Mouse (Mus musculus): ENCODE data around the gene Plcg1.

Plcg1 gene

DNA sequence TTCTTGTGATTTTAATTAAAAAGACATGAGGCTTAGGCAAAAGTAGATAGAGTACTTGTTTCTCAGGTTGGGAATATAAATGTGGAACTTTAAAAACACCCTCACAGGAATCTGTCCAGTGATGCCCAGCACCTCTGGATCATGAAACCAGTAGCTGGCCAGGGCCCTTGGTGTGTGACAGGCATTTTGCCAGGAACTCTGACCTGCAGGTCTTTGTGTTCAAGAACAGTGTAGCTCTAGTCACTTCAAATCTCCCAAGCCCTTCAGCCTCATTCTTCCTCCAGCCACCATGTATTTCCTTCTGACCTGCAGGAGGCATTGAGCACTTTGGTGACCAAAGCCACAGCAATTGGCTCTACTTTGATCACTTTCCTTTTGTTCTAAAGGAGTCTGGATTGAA lies 39.3 kb downstream of the Plcg1 start:
- DNase-seq (ENCODE audit: low spot score in 2 of 2) = no peak

DNA sequence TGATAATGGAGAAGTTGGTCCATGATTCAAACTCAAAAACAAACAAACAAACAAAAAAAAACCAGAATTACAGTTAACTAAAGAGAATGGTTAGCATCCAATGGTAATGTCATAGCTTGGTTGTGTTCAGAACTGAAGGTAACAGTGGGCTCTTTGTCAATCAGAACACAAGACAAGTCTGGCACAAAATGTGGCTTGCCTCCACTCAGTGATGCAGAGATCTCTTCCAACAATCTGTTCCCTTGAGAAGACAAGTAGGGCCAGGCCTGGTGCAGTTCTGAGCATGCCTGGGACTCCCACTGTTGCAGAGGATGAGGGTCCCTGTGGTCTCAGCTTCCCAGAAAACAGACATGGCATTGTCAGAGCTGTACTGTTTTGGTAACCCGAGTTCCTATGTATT lies 39.8 kb downstream of the Plcg1 start:
- no peak for DNase-seq (ENCODE audit: low spot score in 2 of 2)

DNA sequence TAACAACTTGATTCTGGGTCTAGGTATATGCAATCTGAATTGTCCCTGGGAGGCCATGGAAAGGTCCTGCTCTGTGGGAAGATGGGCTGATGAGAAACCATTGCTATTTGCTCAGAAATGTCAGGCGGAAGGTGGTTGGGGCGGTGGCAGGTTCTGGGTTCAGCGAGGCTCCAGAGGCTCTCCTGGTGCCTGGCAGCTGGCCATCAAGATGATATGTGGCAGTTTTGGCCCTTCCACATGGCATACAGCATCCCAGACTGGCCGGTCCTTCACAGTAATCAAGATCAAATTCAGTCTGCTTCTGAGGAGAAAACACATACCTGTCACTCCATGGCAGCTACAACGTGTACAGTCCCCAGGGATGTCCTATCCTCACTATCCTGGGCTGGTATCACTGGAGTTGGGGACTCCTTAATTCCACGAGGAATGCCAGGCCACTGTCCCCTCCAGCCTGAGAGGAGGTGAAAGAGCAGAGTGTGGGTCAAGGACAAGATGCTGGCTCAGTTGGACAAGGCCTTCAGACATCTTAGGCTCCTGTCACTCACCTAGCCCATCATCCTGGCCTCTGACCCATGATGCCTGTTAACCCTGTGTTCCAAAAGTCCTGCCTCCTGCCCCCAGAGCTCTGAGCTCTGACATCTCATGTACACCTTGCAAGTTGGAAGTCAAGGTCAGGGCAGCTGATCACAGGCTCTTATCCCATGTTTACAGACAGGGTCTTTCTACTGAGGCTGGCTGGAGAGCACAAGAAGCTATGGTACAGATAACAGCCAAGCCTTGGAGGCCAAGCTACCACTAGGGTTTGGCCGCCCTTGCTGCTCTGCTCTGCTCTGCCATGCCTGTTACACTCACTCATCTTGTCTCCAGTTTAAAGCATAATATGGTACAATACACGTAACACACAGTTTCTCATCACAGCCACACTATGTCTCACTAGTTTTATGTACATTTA lies 40.5 kb downstream of the Plcg1 start:
- DNase-seq (ENCODE audit: low spot score in 2 of 2) = no peak

DNA sequence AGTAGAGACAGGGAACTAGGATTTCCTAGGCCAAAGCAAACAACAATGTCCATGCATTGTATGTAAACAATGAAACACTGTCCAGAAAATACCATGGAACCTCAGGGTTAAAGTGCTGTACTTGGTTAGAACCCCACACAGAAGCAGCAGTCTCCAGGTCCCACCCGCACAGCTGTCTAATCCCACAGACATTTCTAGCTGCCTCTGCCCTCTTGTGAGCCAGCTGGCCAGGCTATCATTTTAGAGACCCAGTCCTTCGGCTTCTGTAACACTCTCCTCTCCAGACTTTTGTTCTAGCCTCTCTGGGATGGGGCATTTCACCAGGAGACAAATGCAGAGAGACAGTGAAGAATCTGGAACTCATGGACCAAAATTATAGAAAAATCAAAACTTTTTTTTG lies 46.9 kb downstream of the Plcg1 start:
- DNase-seq (ENCODE audit: low spot score in 2 of 2) = no peak

DNA sequence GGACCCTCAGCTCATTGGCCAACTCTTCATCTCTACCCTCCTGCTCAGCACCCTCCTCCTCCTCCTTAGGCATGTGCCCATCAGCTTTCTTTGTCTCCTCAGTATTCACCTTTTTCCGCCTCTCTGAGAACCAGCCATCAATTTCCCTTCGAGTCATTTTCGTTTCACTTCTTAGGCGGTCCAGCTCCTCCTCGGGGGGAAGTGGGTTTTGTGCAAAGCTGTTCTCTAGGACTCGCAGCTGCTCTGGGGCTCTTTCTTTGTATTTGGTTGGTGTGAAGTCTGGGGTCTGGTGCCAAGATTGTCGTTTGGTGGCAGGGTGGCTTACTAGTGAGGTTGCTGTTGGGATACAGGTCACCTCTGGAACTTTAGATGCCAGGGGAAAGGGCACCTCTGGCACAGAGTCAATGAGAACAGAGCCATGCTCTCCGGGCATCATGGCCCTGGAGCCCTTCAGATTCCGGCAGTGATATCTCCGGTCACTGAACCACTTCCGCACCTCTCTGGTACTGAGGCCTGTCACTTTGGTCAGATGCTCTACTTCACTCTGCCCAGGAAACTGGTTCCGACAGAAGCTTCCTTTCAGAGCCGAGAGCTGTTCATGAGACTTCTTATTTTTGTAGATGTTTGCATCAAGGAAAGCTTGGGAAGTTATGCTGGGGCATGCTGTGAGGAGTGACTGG lies 49.2 kb downstream of the Plcg1 start:
- DNase-seq (ENCODE audit: low spot score in 2 of 2) = no peak

DNA sequence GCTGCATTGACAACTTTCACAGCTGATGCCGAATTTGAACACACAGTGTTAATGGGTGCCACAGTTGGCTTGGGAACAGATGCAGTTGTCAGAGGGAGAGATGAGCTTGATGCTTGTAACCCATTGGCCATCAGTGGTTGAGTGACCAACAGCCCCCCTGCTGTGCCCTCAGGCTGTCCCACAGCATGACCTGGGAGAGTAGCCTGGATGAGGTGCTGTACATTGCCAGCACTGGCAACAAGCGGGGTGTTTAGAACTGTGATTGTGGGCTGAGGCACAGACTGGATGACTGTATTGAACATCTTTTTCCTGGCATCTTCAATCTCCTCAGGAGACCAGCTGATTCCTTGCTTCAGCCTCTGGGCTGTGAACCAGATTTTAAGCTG lies 49.7 kb downstream of the Plcg1 start:
- DNase-seq (ENCODE audit: low spot score in 2 of 2) = no peak

DNA sequence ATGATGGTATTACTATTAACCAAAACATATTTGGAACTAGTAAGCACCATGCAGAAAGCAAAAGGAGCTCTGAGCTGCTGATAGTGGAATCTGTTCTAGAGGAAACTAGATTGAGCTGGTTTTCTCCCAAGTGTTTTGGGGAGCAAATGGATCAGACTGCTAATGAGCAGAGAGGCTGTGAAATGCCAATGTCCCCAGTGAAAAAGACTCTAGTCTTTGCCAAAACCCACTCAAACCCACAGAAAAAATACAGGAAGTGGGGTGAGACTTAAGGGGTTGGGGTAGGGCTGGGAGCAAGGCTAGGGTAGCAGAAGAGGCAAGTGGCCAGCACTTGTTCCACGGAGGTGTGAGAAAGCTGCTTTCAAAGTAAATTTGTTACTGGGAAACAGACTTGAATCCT lies 55.2 kb downstream of the Plcg1 start:
- no peak for DNase-seq (ENCODE audit: low spot score in 2 of 2)

DNA sequence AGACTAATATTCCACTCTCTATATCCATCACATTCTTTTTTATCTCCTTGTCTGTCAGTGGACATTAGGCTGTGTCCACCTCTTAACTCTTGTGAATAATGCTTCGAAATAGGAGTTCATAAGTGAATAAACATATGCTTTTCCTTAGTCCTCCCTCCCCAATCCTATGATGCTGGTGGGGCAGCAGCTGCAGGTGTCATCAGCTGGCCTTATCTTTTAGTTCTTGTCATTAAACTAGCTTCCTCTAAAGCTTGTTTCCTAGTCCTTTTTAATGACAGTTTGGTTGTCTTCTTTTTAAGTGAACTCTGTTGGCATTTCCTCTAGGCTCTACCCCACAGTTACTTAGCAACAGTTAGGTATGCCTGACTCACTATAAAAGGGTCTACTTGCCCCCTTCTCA lies 57.9 kb downstream of the Plcg1 start:
- DNase-seq (ENCODE audit: low spot score in 2 of 2) = peak in 1 of 2 experiments; percentile 36

DNA sequence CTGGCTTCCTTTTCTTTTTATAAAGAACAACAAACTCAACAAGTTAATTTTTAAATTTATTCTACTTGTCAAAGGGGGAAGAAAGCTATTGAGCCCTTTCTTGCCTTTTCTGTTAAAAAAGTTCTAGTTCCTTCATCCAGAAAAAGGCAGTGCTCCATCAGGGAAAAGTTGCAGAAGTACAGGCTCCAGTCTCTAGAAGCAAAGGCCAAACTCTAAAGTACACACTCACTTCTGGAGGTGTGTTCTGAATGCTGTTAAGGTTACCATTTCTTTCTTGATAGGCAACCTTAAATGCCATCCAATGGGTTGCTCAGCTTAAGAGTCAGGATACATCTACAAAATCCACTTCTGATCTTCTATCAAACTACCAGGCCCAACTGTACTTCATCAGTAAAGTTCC lies 58.6 kb downstream of the Plcg1 start:
- no peak for DNase-seq (ENCODE audit: low spot score in 2 of 2)

DNA sequence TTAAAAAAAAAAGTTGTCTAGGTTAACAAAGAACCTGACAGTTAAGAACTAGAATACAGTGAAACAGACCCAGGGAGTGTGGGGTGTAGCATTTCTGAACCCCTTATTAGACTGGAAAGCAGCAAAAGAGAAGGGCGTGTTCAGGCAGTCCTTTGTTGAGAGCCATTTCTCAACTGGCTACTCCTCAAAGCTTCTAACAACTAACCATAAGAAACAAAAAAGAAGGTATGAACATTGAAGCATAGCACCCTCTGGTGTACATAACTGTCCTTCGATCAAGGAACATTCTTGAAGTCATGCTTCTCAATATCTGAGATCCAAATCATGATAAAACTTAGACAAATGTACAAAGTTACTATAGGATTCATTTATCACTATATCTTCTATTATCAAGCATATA lies 62.0 kb downstream of the Plcg1 start:
- DNase-seq (ENCODE audit: low spot score in 2 of 2) = no peak

DNA sequence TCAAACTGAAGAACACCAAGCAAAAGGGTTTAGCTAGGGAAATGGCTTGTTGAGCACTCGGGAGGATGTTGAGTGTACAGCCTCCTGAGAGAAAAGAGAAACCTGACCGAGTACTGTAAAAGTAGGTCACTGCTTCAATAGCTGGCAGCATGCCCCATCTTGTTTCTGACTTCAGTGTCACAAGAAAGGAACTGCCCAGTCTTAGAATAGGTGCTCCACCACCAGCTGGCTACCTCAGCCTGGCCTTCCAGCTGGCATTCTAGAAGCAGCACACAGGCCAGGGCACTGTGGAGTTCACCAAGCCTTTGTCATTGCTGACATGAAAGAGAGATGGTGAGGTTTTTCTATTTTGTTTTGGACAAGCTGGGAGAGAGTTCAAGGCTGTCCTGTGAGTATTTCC lies 65.9 kb downstream of the Plcg1 start:
- peak; percentile 69 to 75 for DNase-seq (ENCODE audit: low spot score in 2 of 2)

DNA sequence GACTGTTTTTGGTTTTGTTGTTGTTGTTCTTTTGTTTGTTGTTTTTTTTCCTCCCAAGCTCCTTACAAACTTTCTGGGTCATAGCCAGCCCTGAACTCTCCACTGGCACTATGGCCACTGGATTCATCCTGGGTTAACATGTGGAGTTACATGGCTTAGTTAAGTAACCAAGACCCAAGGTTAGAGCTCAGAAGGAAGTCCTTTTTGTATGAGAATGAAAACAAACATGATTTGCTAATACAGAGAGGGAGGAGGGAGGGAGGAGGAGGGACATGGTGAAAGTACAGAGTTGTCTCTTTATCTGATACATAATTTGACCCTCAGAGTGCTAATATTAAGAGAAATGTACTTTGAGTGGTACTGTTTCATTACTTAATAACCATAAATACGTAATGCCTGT lies 67.1 kb downstream of the Plcg1 start:
- no peak for DNase-seq (ENCODE audit: low spot score in 2 of 2)

DNA sequence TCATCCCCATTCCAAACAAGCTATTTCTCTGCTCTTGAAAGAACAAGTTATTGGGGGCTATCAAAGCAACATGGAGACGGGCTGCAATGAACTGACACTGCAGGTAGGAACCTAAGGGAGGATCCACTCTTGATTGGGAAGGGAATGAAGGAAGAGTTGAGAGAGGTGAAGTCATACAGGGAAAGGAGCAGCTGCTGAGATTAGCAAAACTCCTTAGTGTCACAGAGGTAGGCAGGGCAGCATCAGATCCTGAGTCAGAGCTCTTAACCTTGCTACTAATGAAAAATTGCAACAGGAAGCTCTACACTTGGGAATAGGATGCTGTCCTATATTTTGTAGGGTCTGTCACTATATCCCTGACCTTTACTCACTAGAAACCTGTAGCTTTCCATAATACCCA lies 69.9 kb downstream of the Plcg1 start:
- no peak for DNase-seq (ENCODE audit: low spot score in 2 of 2)

DNA sequence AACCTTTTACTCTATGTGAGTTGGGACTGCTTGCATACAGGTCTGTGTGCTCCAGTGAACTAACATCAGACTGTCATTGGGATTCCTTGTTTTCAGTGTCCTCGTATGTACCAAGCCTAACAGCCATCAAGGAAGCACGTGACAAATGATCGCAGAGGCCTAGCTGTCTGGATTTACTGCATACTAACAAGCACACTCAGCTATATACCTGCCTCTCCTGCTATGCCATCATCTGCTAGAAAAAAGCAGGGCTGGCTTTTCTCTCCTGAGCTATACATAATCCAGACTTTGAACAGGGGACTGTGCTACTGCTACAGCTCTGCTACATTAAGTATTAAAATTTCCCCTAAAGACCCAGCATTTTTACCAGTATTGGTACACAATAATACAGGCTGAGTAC lies 71.2 kb downstream of the Plcg1 start:
- no peak for DNase-seq (ENCODE audit: low spot score in 2 of 2)

DNA sequence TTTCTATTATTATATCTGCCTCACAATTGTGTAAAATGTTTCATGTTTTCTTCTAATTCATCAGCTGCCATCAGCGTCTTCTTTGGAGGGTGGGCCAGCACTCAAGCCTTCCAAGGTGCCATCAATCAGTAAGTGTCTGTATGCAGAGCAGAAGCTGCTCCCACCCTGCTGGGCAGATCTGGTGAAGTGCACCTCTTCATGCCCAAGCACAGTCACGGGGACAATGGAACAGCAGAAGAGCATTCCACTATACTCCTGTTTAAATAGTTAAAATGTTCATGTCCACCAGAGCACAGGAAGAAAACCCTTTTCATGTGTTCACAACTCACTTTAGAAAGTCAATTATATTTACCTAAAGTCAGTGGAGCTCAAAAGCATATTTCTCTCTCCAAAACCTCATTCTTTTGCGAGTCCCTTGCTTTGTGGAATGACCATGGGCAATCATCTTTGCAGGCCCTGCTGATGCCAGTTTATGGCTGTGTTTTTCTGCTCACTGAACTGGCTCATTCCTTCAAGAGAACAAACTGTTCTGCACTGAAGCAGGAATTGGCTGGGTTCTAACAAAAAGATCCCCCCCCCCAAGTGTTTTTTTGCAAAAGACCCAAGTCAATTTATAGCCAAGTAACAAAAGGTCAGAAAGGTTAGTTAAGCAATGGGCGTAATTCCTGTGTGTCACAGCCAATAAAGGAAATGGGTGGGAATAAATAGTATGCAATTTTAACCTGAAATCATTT lies 73.9 kb downstream of the Plcg1 start:
- DNase-seq (ENCODE audit: low spot score in 2 of 2) = peak; percentile 66 to 79

DNA sequence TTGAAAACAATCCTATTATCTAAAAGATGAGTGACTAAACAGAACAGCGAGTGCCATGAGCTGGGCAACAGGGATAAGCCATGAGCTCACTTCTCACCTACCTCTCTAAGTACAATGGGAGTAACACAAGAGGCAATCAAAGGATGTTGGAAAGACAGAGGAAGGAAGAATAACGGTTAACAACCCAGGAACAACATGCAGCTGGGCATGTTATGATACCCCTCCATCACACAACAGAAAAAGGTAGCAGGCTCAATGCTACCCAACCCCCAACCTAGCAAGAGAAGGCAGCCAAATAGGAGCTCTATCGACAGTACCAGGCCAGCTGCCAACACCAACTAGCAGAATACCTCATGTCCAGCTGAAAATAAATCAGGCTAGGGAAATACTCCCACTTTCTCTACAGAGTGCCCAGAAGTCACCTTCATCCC lies 75.0 kb downstream of the Plcg1 start:
- DNase-seq (ENCODE audit: low spot score in 2 of 2) = peak; percentile 79 to 83

DNA sequence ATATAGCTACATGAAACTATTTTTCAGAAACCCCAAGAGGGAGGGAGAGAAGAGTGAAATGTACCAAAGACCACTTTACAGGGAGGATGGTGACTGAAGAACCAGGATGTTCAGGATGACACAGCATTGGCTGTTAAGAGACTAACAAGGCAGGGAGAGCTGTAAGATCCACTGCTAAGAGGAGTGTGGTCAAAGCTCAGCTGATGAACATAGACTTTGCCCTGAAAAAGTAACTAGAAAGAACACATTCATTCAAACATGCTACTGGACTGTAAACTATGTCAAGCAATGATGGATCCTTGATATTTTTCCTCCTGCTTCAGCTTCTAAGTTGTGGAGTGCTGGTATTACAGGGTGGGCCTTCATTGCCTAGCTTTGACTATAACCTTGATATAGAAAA lies 79.3 kb downstream of the Plcg1 start:
- peak in 1 of 2 experiments; percentile 0 for DNase-seq (ENCODE audit: low spot score in 2 of 2)

DNA sequence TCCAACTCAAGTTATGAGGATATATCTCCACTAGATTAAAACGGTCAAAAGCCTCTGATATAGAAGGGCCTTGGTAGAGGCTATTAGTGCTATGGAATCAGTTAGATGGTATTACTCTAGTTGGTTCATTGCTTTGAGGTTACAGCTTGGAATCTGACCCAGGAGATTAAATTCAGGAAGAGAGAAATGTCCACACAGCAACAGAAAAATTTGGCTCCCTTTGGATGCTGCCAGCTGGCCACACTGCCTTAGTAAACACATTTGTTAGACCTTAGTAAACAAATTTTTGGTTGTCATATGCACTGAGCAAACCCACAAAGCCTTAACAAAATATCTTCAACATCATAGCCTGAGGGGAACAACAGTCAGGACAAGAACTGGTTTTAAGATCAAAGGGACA lies 79.7 kb downstream of the Plcg1 start:
- peak in 1 of 2 experiments; percentile 0 for DNase-seq (ENCODE audit: low spot score in 2 of 2)
